Mouse (Mus musculus): ENCODE measurements at regions not wholly inside any gene's neighbourhood (a gene's known extent, or its start where the extent isn't known, plus 50 kb on each side); places are given as distances from the start of the nearest gene placed in this dataset.

DNA sequence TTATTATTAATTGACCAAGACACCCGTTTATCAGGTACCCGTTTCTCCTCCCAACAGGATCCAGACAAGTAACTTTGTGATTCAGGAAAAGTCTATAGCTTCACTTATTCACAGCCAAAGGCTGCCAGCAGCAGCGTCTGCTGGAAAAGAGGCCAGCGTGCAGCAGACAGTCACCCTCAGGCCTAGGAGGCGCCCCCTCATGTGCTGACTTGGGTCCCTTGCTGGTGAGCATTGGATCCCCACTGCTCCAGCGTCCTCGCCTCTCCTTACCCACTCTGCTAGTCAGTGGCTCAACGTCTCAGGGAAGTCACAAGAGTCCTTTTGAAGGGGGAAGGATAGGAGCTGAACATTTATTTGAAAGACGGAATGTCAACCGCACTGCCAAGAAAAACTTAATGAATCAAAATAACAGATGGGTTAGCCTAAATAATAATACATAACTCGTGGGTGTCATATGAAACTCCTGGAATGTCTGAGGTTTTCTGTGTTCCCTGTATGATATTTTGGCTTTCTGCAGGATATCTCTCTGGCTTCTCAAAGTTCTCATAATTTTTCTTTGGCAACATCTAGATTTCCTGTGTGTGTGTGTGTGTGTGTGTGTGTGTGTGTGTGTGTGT is 256.6 kb upstream of the Fn1 start:
- DNase-seq (ENCODE audit: low spot score in 2 of 2) = no peak

DNA sequence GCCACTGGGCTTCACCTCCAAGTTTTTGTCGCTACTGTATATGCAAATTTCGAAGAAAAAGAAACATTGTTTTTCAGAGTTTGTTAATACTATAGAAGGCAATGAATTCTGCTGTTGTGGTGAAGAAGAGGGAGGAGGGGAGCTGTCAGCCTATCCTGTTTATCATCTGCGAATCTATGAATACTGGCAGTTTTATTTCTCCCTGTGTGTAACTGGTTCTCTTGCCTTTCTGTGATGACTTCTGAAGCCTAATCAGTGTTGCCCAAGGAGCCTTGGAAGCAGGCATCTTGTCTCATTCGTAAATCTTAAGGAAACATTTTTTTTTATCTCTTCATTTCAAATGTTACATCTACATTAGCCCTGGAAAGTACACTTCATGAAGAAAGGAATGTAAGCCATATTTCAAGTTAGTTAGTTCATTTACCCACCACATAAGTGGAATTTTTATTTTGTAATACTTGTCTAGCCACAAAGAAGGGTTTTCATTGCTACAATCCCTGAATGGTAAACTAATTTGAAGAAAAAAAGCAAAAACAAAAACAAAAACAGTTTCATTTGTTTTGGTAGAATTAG is 251.5 kb upstream of the Fn1 start:
- no peak for DNase-seq (ENCODE audit: low spot score in 2 of 2)

GRCm38 (mm10) chr1:71900106-71901074 is 247.4 kb upstream of the Fn1 start:
- DNase-seq (ENCODE audit: low spot score in 2 of 2) = no peak

DNA sequence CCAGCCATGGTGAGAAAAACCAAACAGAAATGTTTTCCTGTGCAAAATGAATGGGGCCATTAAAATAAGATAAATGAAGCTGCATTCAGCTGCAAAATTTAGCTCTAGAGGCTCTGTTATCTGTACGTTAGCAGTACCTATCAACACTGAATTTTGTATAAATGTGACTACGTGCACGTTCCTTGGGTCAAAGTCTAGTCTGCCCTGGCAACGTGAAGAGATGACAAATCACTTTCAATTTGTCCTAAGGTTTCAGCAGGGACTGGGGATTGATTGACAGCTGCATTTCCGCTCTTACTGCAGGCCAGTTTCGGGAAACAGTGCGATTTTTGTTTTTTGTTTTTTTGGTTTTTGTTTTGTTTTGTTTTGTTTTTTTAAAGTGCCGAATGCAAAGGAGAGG is 246.1 kb upstream of the Fn1 start:
- no peak for DNase-seq (ENCODE audit: low spot score in 2 of 2)

DNA sequence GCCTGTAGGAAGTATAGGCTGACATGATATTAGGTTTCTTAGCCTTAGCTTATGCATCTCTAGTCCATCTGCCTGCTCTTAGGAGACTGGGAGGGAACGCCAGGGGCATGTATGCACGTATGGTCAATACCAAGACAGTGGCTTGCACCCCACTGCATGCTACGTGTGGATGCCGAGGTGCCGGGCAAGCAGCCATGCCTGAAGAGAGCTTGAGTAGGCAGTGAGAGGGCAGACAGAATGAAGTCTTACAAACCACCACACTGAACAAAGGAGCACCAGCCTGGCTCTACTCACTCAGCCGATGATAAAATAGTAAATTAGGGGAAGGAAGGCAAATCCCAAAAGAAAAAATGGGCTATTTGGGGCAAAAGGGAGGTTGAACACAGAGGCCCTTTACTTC is 245.2 kb upstream of the Fn1 start:
- peak; percentile 12 to 28 for DNase-seq (ENCODE audit: low spot score in 2 of 2)

DNA sequence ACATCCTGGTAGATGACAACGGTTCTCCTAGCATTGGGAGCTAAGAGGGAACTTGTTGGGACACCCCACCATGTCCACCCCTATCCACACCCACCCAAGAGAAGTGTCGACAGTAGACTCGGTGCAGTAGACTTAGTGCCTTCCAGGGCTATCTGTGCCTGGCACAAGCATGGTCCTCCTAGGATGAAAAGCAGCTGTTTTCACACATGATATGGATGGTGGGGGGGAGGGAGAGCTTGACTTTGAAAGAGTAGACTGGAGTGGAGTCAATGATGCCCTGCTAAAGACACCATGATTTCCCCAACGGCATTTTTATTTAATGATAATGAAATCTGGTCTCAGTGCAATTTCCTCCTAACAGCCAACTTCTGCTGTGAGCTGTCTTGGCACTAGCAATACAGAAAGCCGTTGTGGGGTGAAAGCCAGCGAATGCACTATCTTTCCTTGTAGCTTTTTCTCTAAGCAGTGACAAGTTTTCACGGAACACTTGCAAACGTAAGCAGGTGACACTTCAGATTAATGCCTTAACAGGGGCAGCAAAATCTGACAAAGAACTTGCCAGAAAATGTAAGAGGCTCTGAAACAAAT is 244.6 kb upstream of the Fn1 start:
- no peak for DNase-seq (ENCODE audit: low spot score in 2 of 2)

- no peak for DNase-seq (ENCODE audit: low spot score in 2 of 2)
These were observed 243.2 kb upstream of the Fn1 start for GRCm38 (mm10) chr1:71896141-71896725.

- no peak for DNase-seq (ENCODE audit: low spot score in 2 of 2)
These were observed 240.6 kb upstream of the Fn1 start for GRCm38 (mm10) chr1:71893636-71894035.

GRCm38 (mm10) chr1:71887809-71888208 is 234.8 kb upstream of the Fn1 start:
- no peak for DNase-seq (ENCODE audit: low spot score in 2 of 2)

- DNase-seq (ENCODE audit: low spot score in 2 of 2) = no peak
These were observed 233.9 kb upstream of the Fn1 start for GRCm38 (mm10) chr1:71886903-71887302.

GRCm38 (mm10) chr1:71886233-71886632 is 233.2 kb upstream of the Fn1 start:
- DNase-seq (ENCODE audit: low spot score in 2 of 2) = no peak

- DNase-seq (ENCODE audit: low spot score in 2 of 2) = no peak
These were observed 228.9 kb upstream of the Fn1 start for GRCm38 (mm10) chr1:71881851-71882250.

GRCm38 (mm10) chr1:71881191-71881590 is 228.2 kb upstream of the Fn1 start:
- no peak for DNase-seq (ENCODE audit: low spot score in 2 of 2)

DNA sequence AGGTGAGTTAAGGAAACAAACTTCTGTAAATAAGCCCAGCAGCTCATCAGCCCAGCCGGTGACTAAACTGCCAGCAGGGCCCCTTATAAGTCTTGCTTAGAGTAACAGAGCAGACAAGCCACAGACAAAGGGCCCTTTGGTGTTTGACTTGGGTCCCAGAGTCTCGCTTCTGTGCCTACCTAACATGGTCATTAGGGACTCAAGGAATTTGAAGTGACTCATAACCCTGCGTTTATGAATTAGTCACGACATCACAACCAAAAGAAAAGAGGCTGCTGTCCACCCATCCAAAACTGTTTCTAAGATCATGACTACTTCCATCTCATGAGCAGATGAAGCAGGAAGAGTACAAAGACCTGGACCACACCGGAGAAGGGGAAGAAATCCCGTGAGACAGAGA is 227.5 kb upstream of the Fn1 start:
- DNase-seq (ENCODE audit: low spot score in 2 of 2) = no peak

- DNase-seq (ENCODE audit: low spot score in 2 of 2) = no peak
These were observed 223.9 kb upstream of the Fn1 start for GRCm38 (mm10) chr1:71876712-71877401.

- no peak for DNase-seq (ENCODE audit: low spot score in 2 of 2)
These were observed 221.0 kb upstream of the Fn1 start for GRCm38 (mm10) chr1:71874037-71874436.

DNA sequence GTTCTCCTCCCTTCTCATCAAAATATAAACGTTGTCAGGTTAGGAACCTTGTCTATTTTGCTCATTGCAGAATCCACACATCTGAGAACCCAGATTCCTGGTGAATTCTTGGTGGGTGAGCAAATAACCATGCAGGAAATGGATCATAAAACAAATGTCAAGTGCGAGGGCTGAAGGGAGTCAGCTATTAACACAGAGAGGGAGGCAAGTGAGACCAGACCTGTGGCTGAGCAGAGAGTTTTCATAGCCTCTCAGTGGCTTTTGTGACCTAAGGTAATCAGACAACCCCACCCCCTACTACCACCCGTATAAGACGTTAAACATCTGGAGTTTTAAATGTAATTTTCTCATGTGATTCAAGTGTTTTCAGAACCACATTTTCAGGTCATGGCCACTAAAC is 212.7 kb upstream of the Fn1 start:
- DNase-seq (ENCODE audit: low spot score in 2 of 2) = no peak

- no peak for DNase-seq (ENCODE audit: low spot score in 2 of 2)
These were observed 211.7 kb upstream of the Fn1 start for GRCm38 (mm10) chr1:71864749-71865148.

GRCm38 (mm10) chr1:71853212-71853611 is 200.2 kb upstream of the Fn1 start:
- no peak for DNase-seq (ENCODE audit: low spot score in 2 of 2)

- no peak for DNase-seq (ENCODE audit: low spot score in 2 of 2)
These were observed 198.3 kb upstream of the Fn1 start for GRCm38 (mm10) chr1:71851268-71851667.

DNA sequence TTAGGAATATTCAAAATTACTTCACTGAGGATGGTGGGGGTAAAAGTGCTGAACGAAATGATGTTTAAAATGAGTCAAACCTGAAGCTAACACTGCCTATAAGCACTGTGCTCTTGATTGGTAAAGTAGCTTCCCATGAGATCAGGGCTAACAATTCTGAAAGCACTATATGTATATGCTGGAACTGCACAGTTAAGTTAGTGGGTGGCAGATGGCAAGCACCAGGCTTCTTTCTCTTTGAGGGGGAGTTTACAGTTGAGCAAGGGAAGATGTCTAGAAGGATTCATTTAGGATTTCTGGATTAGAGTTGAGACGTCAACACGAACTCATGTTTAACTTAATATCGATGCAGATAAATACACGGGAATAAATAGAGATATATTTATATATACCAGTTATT is 195.7 kb upstream of the Fn1 start:
- peak in 1 of 2 experiments; percentile 19 for DNase-seq (ENCODE audit: low spot score in 2 of 2)

Measured in left cerebral cortex, adult 18-20 months (tissue).